Mouse (Mus musculus) frontal cortex, postnatal 25 days (tissue): ENCODE measurements around the gene Vwa5b2.

Source experiments
- DNase-seq, 2 experiments: peaks; one replicate each; pipeline ENCODE4 v3.0.0; 2022; ENCODE audit warnings: low spot score in 2 of 2

The Vwa5b2 gene

GRCm38 (mm10) chr16:20610501-20611356 is 21.5 kb downstream of the Vwa5b2 start:
- DNase-seq = peak in 1 of 2 experiments; percentile 63

DNA sequence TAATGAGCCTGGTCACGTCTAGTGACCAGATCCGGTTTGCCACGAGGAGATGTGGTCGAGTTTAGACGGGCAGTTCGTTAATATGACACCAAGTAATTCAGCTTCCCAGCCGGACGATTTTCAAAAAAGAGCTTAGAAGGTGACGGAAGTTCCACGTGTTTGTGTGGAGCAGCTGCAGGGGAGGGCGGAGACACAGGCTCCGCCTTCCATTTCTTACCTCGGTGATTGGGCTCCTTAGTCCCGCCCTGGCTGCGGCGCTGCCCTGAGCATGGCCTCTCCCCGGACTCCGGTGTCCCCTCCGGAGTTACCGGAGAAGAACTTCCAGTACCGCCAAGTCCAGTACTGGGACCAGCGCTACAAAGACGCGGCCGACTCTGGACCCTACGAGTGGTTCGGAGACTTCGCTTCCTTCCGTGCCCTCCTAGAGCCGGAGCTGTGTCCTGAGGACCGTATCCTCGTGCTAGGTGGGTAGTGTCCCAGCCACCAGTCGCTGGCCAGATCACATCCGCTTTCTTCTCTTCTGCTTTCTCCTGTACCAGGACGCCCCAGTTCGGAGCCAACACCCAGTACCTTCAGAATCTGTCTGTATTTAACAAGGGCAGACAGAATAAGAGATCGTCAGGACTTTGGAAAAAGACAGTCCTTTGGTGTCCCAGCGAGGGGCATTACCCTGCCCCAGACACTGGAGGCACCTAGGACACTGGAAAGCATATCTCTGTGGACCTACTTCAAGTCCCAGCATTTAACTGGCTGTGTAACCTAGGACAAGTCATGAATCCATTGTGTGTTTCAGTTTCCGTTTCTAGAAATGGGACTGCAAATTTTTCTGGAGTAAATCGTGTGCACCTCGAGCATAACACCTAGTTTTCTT is 22.3 kb downstream of the Vwa5b2 start, which contains the start of the genes Eef1akmt4, Gm49333 and Alg3:
Gene Eef1akmt4 (plus strand): TSS at position 237 of the 871 bp plus-strand sequence.
Gene Gm49333 (plus strand): TSS at position 254 of the 871 bp plus-strand sequence.
Gene Alg3 (minus strand): TSS at position 379 of the 871 bp plus-strand sequence.
- peak in 1 of 2 experiments; percentile 53 for DNase-seq

DNA sequence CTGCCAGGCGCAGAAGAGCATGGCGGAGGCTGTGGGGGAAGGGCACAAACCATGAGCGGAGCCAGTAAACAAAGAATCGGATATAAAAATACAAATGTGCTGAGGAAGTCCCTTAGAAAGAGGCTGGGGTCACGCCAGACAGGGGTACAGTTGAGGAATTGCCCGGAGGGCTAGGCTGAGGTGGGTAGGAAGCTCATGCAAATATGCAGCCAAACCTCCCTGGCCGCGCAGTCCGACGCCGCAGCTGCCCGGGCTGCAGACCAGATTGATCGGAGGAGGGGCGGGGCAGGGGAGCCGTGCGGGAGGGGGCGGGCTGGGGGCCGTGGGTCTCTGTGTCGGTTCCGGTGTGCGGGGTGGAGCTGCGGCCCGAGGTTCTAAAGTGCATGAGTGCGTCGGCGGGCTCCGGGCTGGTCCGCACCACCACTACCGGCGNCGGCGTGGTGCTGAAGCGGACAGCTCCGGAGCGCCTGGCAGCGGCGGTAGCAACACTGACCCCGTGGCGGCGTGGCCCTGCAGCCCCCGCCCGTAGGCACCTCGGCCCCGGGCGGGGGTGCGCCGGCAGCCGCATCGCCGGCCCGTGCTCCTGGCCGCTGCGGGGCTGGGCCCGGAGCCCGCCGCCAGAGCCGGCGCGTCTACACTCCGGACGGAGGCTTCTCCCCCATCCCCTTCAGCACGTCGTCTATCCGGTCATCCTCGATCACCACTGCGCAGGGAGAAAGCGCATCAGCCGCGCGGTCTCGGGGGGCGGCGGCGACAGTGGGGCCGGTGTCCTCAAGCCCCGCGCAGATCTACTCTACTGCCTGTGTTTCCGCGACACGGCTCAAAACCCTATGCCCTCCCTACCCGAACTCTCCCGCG is 30.5 kb downstream of the Vwa5b2 start:
- DNase-seq = no peak

GRCm38 (mm10) chr16:20620399-20620735 is 31.1 kb downstream of the Vwa5b2 start:
- no peak for DNase-seq

GRCm38 (mm10) chr16:20620751-20621190 is 31.5 kb downstream of the Vwa5b2 start:
- DNase-seq = no peak

DNA sequence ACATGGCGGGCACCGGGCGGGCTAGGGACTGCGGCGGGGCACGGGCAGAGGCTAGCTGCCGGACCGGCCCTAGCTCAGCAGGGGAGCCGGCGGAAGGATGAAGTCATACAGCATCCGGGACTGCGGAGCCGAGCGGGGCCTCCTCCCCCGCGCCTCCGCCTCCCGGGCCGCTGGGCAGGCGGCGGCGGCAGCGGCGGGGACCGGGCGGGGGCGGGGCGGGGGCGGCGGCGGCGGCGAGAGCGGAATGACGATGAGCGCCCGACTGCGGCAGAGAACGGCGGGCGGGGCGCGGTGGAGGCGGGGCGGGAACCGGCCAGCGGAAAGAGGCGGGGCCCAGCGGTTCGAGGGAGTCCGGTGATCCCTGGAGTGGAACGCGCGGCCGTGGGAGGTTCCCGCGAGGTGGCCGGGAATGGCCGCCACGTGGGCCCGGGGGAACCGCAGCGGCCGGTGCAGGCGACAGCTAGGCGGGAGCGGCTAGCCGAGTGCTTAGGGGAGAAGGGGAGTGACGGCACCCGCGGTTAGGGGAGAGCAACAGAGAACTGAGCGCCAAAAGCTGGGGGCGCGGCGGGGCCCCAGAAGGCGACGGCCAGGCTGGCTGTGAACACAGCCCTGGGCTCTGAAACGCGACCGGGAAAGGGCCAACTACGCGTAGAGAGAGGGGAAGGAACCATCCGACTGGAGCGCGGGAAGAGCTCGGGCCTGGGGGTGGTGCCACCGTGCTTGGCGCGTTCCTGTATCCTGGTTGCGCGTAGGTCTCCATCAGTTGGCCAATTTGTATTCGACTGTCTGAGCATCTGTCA is 32.1 kb downstream of the Vwa5b2 start, which contains the start of gene Camk2n2:
Gene Camk2n2 (minus strand): TSS at position 97 of the 800 bp plus-strand sequence.
- DNase-seq = no peak

DNA sequence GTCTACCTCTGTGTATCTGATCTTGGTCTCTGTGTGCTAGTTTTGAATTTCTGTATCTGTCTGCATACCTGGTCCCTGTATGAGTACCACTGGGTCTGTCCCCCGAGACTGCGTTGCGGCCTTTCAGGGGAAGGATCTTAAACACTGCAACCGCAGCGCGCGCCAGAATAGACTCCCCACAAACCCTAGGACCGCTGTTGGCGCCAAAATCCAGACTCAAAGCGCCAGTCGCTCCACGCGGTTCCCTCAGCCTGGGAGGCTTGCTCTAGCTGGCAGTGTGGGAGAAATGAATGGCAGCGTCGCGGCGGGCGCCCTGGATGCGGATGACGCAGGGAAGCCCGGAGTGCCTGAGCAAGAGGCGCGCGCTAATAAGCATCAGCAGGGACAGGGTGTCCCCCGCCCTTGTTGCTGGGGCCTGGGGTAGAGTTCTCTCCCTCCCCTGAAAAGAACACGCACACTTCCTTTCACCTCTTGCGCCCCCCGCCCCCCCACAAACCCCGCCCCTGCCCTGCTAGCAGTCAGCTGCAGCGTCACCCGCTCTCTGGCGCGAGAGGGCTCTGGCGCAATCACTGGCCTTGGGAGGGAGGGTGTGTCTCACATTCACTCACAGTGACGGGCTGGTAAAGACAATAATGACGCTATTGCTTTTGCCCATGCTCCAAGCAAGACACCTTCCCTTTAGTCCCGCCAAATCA is 32.9 kb downstream of the Vwa5b2 start:
- peak in 1 of 2 experiments; percentile 53 for DNase-seq

- no peak for DNase-seq
These were observed 33.9 kb downstream of the Vwa5b2 start for GRCm38 (mm10) chr16:20623211-20623610.

- DNase-seq = no peak
These were observed 39.7 kb downstream of the Vwa5b2 start for GRCm38 (mm10) chr16:20628871-20629391.

DNA sequence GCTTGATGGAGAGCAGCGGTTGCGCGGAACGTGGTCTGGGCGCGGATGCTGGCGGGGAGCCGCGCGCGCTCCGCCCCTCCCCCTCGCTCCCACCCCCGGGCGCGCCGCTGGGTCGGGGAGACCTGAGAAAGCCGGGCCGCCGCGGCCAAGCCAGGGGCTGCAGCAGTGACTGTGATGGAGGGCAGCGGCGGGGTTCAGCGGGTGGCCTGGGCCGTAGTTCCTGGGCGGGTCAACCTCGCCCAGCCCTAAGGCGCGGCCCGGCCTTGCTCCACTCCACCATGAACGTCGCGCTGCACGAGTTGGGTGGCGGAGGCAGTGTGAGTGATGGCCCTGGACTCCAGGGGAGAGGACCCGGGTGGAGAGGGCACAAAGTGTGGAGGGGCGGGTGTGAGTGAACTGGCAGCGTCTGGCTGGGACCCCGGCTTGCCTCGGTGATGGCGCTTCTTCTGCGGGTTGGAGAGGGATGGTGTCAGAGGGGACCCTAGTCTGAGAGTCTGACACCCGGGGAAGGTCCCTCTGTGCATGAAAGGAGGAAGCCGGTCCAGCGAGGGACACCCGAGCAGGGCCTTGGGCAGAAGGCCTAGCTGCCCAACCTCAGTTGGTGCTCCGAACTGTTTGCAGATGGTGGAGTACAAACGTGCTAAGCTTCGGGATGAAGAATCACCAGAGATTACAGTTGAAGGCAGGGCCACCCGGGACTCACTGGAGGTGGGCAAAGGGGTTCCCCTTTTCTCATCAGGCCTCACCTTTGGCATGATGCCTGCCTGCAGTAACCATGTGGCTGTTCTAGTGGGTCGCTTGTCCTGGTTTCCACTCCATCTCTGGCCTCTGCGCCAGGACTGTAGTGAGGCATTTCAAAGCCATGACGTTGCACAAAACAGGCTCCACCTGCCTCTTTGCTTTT is 40.7 kb downstream of the Vwa5b2 start, which contains the start of gene Ece2:
Gene Ece2 (plus strand): TSS at position 98 of the 904 bp plus-strand sequence.
- no peak for DNase-seq

DNA sequence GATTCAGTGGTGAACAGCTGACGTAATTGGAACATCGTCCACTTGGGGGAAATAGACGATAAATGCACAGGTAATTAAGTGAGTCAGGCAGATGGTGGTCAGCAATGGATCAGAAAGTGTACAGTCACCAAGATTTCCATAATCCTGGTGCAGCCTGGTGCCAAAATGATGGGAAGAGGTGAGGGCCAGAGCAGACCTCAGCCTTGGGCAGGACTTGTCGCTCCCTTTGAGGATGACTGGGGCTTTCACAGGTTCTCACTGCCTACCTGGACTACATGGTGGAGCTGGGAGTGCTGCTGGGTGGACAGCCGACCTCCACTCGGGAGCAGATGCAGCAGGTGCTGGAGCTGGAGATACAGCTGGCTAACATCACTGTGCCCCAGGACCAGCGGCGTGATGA is 48.1 kb downstream of the Vwa5b2 start:
- DNase-seq = no peak

- DNase-seq = no peak
These were observed 49.1 kb downstream of the Vwa5b2 start for GRCm38 (mm10) chr16:20638367-20638766.

DNA sequence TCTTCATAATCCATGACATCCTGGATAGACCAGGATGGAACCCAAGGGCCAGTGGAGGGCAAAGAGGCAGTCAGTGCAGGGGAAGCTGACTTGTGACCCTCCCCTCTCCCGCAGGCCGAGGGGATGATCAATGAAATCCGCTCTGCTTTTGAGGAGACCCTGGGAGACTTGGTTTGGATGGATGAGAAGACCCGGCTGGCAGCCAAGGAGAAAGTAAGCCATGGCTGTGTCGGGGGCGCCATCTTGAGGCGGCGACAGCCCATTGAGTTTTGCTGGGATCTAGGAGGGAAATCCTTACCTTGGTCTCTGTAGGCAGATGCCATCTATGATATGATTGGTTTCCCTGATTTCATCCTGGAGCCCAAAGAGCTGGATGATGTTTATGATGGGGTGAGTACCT is 52.9 kb downstream of the Vwa5b2 start:
- DNase-seq = peak; percentile 60 to 74

GRCm38 (mm10) chr16:20643911-20644310 is 54.6 kb downstream of the Vwa5b2 start:
- DNase-seq = no peak

DNA sequence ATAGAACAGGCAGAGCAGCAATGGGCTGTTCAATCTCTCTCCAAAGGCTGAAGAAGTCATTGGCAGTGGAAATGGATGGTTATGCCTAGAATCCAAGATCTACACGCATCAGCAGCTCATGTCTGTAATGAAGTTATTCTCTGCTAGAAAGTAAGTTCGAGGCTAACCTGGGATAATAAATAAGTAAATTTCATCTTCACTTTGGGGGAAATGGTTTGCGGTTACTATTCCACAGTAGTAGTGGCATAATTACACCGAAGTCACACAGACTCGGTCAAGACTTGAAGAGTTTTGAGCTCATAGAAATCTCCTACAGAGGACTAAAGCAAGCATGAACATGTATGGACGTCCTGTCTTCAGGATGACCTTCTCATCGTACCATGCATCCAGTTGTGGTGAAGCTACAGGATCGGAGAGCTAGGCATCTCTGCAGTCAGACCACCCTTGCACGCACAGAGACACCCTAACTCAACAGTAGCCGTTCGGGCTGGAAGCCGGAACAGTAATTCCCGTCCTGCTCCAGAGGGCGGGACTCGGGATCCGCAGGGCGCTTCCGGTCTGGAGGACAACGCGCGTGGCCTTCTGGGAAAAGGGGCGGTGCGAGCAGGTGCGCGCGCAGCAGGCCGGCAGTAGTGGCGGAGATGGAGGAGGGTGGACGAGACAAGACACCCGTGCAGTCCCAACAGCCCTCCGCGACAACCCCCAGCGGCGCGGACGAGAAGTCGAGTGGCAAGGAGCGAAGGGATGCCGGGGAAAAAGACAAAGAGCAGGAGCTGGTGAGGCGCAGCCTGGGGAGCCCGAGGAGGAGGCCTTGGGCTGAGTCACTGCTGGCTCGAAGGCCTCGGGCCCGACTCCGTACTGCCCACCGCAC is 62.0 kb downstream of the Vwa5b2 start, which contains the start of gene Psmd2:
Gene Psmd2 (plus strand): TSS at position 577 of the 871 bp plus-strand sequence.
- peak; percentile 94 to 96 for DNase-seq

DNA sequence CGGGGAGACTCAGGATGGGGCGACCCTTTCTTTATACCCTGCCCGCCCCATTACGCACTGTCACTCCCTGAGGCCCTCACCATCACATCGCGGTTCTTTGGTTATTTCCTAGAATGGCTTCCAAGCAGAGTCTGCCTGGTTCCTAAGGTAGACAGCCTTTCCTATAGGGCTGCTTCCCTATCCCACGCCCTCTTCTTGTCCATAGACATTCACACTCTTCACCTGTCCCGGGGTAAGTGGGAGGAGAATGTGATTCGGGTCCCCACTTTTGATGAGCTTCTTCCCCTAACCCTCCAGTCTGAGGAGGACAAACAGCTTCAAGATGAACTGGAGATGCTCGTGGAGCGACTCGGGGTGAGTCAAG is 62.7 kb downstream of the Vwa5b2 start:
- no peak for DNase-seq

GRCm38 (mm10) chr16:20653315-20653714 is 64.0 kb downstream of the Vwa5b2 start:
- no peak for DNase-seq
